Mouse (Mus musculus) kidney, embryonic 15.5 days (tissue): ENCODE results near the gene Olfr288. TPM values are rescaled to one million over a fixed set of nuclear protein-coding genes. Genes with fewer than 3 reads are reported as not detected.

Source experiments
- ATAC-seq: fragments of 200-750 bp; cut with Nextera tagmentation; replicated peaks from 2 replicates; pipeline ENCODE4 v1.8.0; 2017; ENCODE audit warnings: moderate TSS enrichment; ENCODE audit not compliant: low FRiP score
- H3K27ac ChIP-seq: fragments of 300-500 bp; sonication (generic); 2 replicates; pipeline ENCODE4 v1.5.1; 2015; ENCODE audit warnings: mild to moderate bottlenecking, inconsistent platforms
- H3K27me3 ChIP-seq: fragments of 300-500 bp; sonication (generic); 2 replicates; pipeline ENCODE4 v1.6.1; 2015; ENCODE audit warnings: inconsistent platforms
- H3K36me3 ChIP-seq: fragments of 300-500 bp; sonication (generic); 2 replicates; pipeline ENCODE4 v1.6.1; 2015; ENCODE audit warnings: inconsistent platforms
- H3K4me1 ChIP-seq: fragments of 300-500 bp; sonication (generic); 2 replicates; pipeline ENCODE4 v1.6.1; 2015; ENCODE audit warnings: inconsistent platforms
- H3K4me2 ChIP-seq: fragments of 300-500 bp; sonication (generic); 2 replicates; pipeline ENCODE4 v1.6.1; 2015; ENCODE audit warnings: moderate library complexity, mild to moderate bottlenecking, inconsistent platforms
- H3K4me3 ChIP-seq: fragments of 300-500 bp; sonication (generic); replicated peaks from 2 replicates; pipeline ENCODE4 v1.5.1; 2015; ENCODE audit warnings: mild to moderate bottlenecking, inconsistent platforms
- H3K9ac ChIP-seq: fragments of 300-500 bp; sonication (generic); 2 replicates; pipeline ENCODE4 v1.6.1; 2015; ENCODE audit warnings: mild to moderate bottlenecking, inconsistent platforms
- H3K9me3 ChIP-seq: fragments of 300-500 bp; sonication (generic); replicated peaks from 2 replicates; pipeline ENCODE4 v1.6.1; 2016; ENCODE audit warnings: inconsistent platforms
- WGBS: fragments of 180-500 bp; shearing (Covaris S2); methylation state at CpG from one replicate; pipeline ENCODE4 v1.1.7; 2015; ENCODE audit warnings: mixed read lengths; 5-methylcytosine and 5-hydroxymethylcytosine counted together
- polyA plus RNA-seq: library from polyadenylated mRNA; unstranded; fragments of >200 nt; fragmentation: Nextera tagmentation; extraction: Ambion mirVana; gene quantifications from 2 replicates; pipeline ENCODE4 v1.2.1, GENCODE M21; 2015

The Olfr288 gene
- polyA plus RNA-seq, 1 experiment from 2014 or later: not detected

DNA sequence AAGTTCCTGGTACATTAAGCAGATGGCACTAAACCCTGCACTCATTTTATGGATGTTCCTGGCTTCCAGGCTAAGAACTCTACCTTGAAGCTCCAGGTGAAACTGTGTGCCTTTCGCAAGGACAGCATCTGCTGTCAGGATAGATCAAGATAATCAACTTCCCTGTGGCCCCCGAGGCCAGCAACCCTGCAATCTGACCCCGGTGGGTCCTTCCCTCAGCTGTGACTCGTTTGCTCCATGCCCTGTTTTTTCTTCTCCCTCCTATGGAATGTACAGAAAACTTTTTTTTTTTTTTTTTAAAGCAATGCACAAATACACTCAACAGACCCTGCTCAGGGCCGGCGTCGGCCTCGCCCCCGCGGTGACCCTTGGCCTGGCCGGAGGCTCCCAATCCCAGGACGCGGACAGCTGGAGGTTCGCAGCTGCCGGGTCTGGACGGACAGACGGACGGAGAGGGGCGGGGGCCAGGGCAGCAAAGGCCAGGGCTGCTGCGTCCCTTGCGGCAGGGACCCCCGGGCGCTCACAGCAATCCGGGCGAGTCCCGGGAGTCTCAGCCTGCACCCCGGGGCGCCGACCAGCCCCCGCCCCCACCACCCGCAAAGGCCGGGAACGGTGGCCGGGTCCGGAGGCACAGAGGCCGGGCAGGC, 50.4 kb downstream of the Olfr288 start:
- no peaks in the 10 kb centered on the region for H3K27me3 ChIP-seq
- peak overlapping the region; percentile 93 for H3K9ac ChIP-seq
- peak; percentile 68 for ATAC-seq
- H3K4me3 ChIP-seq: peak overlapping the region; percentile 84
- peaks cover 21% of the 10 kb centered on the region for H3K36me3 ChIP-seq
- WGBS: under 1% methylated on average over 36 of the region's 36 CpGs
- H3K4me1 ChIP-seq: peaks cover 21% of the 10 kb centered on the region
- peak overlapping the region; percentile 86 for H3K4me2 ChIP-seq
- H3K9me3 ChIP-seq: no peaks in the 10 kb centered on the region
- peak overlapping the region; percentile 84 for H3K27ac ChIP-seq

DNA sequence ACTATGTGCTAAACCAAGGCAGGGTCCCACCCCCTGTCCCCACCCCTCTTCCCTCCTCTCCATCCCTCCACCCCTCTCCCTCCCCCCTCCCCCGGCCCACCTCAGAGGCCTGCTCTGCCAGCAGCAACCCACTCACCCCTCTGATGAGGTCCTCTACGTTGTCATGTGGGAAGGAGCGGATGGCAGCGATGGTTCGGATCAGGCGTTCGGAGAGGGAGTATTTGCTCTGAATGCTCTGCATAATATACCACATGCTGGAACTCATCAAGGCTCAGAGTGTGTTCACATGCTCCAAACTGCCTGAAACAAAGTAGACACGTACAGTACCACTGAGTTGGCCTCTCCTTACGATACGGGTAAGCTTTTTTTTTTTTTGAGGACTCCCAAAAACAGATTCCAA, 52.8 kb downstream of the Olfr288 start:
- Histone ChIP-seq H3K4me3 (no peak overlapping the region), H3K27ac (no peak overlapping the region), H3K4me1 (peaks cover 21% of the 10 kb centered on the region), H3K9ac (no peak overlapping the region), H3K4me2 (no peak overlapping the region), H3K36me3 (peaks cover 43% of the 10 kb centered on the region), H3K9me3 (no peaks in the 10 kb centered on the region), H3K27me3 (no peaks in the 10 kb centered on the region)
- 86% methylated on average over 9 of the region's 10 CpGs for WGBS
- ATAC-seq: no peak

DNA sequence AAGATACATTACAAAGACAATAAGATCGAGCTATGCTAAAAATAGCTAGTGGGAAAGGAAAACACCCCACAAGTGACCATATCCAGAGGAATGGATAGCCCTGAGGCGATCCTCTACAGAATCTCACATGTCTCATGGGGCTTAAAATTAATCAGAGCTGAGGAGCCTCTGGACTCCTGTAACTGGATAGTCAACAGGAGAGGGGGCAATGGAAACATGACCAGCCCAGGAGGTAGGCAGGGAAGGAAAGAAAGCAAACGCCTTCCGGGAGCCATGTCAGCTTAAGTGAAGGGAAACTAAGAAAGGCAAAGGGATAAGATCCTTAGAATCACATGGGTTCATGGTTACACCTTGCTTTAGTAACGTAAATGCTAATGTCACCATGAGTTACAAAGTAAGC, 54.5 kb downstream of the Olfr288 start:
- Histone ChIP-seq H3K9me3 (no peaks in the 10 kb centered on the region), H3K4me1 (peaks cover 20% of the 10 kb centered on the region), H3K27me3 (no peaks in the 10 kb centered on the region), H3K4me3 (no peak overlapping the region), H3K4me2 (no peak overlapping the region), H3K27ac (peak overlapping the region; percentile 41; the same call in 1 of the 2 replicates), H3K9ac (no peak overlapping the region), H3K36me3 (peaks cover 60% of the 10 kb centered on the region)
- 54% methylated on average over 5 of the region's 5 CpGs for WGBS
- no peak for ATAC-seq

DNA sequence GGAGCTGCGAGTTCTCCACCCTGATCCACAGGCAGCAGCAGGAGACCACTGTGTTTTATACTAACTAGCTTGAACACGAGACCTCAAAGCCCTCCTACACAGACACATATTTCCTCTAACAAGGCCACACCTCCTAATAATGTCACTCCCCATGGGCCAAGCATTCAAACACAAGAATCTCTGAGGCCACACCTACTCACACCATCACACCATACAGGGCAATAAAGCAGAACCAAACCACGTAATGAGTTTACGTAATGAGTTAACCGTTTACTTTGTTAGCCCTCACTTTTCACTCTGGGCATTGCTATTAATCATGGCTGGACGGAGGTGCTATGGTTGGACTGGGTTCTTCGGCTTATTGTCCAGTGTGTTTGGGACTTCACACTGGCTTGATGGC, 55.6 kb downstream of the Olfr288 start:
- 55% methylated on average over 7 of the region's 7 CpGs for WGBS
- ATAC-seq: 0 out of 2 replicates have a peak, but pooled peaks have one; percentile 43

DNA sequence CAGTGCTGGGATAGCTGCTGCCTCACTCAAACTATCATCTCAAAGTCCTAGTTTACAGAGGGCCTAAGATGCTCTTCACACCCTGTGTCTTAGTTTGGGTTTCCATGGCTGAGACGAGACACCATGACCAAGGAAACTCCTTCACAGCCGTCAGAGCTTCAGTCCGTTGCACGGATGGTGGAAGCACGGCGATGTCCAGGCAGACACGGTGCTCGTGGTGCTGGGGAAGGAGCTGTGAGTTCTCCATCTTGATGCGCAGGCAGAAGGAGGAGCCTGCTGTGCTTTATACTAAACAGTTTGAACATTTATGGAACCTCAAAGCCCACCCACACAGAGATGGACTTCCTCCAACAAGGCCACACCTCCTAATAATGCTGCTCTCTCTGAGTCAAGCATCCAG, 58.5 kb downstream of the Olfr288 start:
- H3K4me1 ChIP-seq: peaks cover 7% of the 10 kb centered on the region; the same call in 1 of the 2 replicates

More for the DNA sequence above, 55.6 kb downstream of the Olfr288 start:
- Histone ChIP-seq H3K4me3 (no peak overlapping the region), H3K9ac (no peak overlapping the region), H3K27ac (peak overlapping the region; percentile 37; the same call in 1 of the 2 replicates), H3K4me2 (no peak overlapping the region), H3K9me3 (no peaks in the 10 kb centered on the region), H3K36me3 (peaks cover 70% of the 10 kb centered on the region), H3K27me3 (no peaks in the 10 kb centered on the region), H3K4me1 (peaks cover 14% of the 10 kb centered on the region)

More for the DNA sequence above, 58.5 kb downstream of the Olfr288 start:
- Histone ChIP-seq H3K27ac (no peak overlapping the region), H3K4me2 (no peak overlapping the region), H3K27me3 (no peaks in the 10 kb centered on the region), H3K4me3 (no peak overlapping the region), H3K9ac (no peak overlapping the region), H3K9me3 (no peaks in the 10 kb centered on the region), H3K36me3 (peaks cover 95% of the 10 kb centered on the region)
- WGBS: 92% methylated on average over 9 of the region's 9 CpGs
- ATAC-seq: no peak

Other genes starting within 250 kb of the Olfr288 start
- gene Tmem106c, start 231.3 kb downstream of the Olfr288 start, polyA plus RNA-seq: 46.5 and 51.7 TPM in 2 replicates
- 18.9 and 27.0 TPM in 2 replicates for gene Col2a1, start 190.8 kb downstream of the Olfr288 start, polyA plus RNA-seq
- gene Pfkm, start 103.0 kb downstream of the Olfr288 start, polyA plus RNA-seq: 38.7 and 44.6 TPM in 2 replicates
- 34.0 and 34.3 TPM in 2 replicates for gene Senp1, start 101.8 kb downstream of the Olfr288 start, polyA plus RNA-seq
- 46.2 and 47.4 TPM in 2 replicates for gene Asb8, start 29.9 kb downstream of the Olfr288 start, polyA plus RNA-seq
- gene Ccdc184, start 28.4 kb downstream of the Olfr288 start, polyA plus RNA-seq: 0.99 and 1.6 TPM in 2 replicates
- not detected in 2 replicates for gene Gm44579, start 25.4 kb upstream of the Olfr288 start, polyA plus RNA-seq
- gene Olfr287, start 25.5 kb upstream of the Olfr288 start, polyA plus RNA-seq: not detected in 2 replicates
- gene Olfr286, start 38.9 kb upstream of the Olfr288 start, polyA plus RNA-seq: not detected in 2 replicates
- gene H1fnt, start 61.8 kb upstream of the Olfr288 start, polyA plus RNA-seq: not detected in 2 replicates
- gene Zfp641, start 100.6 kb upstream of the Olfr288 start, polyA plus RNA-seq: 1.6 and 1.7 TPM in 2 replicates
- not detected in 2 replicates for gene Olfr285, start 121.8 kb upstream of the Olfr288 start, polyA plus RNA-seq
- not detected in 2 replicates for gene Olfr284, start 145.4 kb upstream of the Olfr288 start, polyA plus RNA-seq
- not detected in 2 replicates for gene Olfr283, start 185.4 kb upstream of the Olfr288 start, polyA plus RNA-seq
- not detected in 2 replicates for gene Olfr282, start 235.7 kb upstream of the Olfr288 start, polyA plus RNA-seq